Mouse (Mus musculus) forebrain, embryonic 14.5 days (tissue): ENCODE data around the gene Bhmt2. TPM values are rescaled to one million over a fixed set of nuclear protein-coding genes. Genes with fewer than 3 reads are reported as not detected.

Experiments used
- ATAC-seq: fragments of 200-750 bp; cut with Nextera tagmentation; 2 replicates; pipeline ENCODE4 v1.8.0; 2017; ENCODE audit warnings: mild to moderate bottlenecking, moderate library complexity
- DNase-seq: peaks from one replicate; pipeline ENCODE4 v3.0.0-alpha.2; 2015; ENCODE audit warnings: low spot score
- H3K27ac ChIP-seq: fragments of 300-500 bp; sonication (generic); 2 replicates; pipeline ENCODE4 v1.5.1; 2014; ENCODE audit warnings: low read depth, mild to moderate bottlenecking, control low read depth, low read length, moderate library complexity
- H3K27me3 ChIP-seq: fragments of 300-500 bp; sonication (generic); replicated peaks from 2 replicates; pipeline ENCODE4 v1.6.1; 2014; ENCODE audit warnings: low read length, control low read depth, mixed read lengths; ENCODE audit not compliant: control insufficient read depth, insufficient read depth
- H3K36me3 ChIP-seq: fragments of 300-500 bp; sonication (generic); 2 replicates; pipeline ENCODE4 v1.6.1; 2014; ENCODE audit warnings: low read length, control low read depth; ENCODE audit not compliant: control insufficient read depth, insufficient read depth
- H3K4me1 ChIP-seq: fragments of 300-500 bp; sonication (generic); 2 replicates; pipeline ENCODE4 v1.6.1; 2014; ENCODE audit warnings: antibody characterized with exemption, low read length, control low read depth; ENCODE audit not compliant: control insufficient read depth, insufficient read depth
- H3K4me2 ChIP-seq: fragments of 300-500 bp; sonication (generic); 2 replicates; pipeline ENCODE4 v1.6.1; 2014; ENCODE audit warnings: mild to moderate bottlenecking, control low read depth, low read length
- H3K4me3 ChIP-seq: fragments of 300-500 bp; sonication (generic); 2 replicates; pipeline ENCODE4 v1.5.1; 2014; ENCODE audit warnings: low read depth, low read length, control low read depth
- H3K9ac ChIP-seq: fragments of 300-500 bp; sonication (generic); 2 replicates; pipeline ENCODE4 v1.6.1; 2014; ENCODE audit warnings: mild to moderate bottlenecking, low read length, control low read depth, moderate library complexity
- H3K9me3 ChIP-seq: fragments of 300-500 bp; sonication (generic); replicated peaks from 2 replicates; pipeline ENCODE4 v1.6.1; 2016; ENCODE audit warnings: low read length, control low read depth, mixed read lengths; ENCODE audit not compliant: control insufficient read depth
- WGBS: fragments of 180-500 bp; shearing (Covaris S2); extraction: QIAGEN DNeasy Blood & Tissue Kit; methylation state at CpG from one replicate; pipeline ENCODE4 v1.1.7; 2014; 5-methylcytosine and 5-hydroxymethylcytosine counted together
- polyA plus RNA-seq: library from polyadenylated mRNA; unstranded; fragments of >200 nt; fragmentation: Nextera tagmentation; extraction: Ambion mirVana; gene quantifications from 2 replicates; pipeline ENCODE4 v1.2.1, GENCODE M21; 2014

Bhmt2 gene
- polyA plus RNA-seq, 1 experiment from 2014 or later, result not detected

- Histone ChIP-seq H3K9me3 (no peaks in the 10 kb centered on the region), H3K27ac (no peak overlapping the region), H3K36me3 (no peaks in the 10 kb centered on the region), H3K4me3 (no peak overlapping the region), H3K27me3 (no peaks in the 10 kb centered on the region), H3K9ac (no peak overlapping the region), H3K4me2 (no peak overlapping the region), H3K4me1 (no peaks in the 10 kb centered on the region)
- DNase-seq (no peak), ATAC-seq (no peak)
- WGBS, result 76% methylated on average over 1 of the region's 1 CpGs
These were observed 37.5 kb downstream of the Bhmt2 start for GRCm38 (mm10) chr13:93636561-93636960.

GRCm38 (mm10) chr13:93632927-93633326 is 41.2 kb downstream of the Bhmt2 start:
- no peak overlapping the region for H3K4me3 ChIP-seq
- no peaks in the 10 kb centered on the region for H3K4me1 ChIP-seq
- 84% methylated on average over 5 of the region's 5 CpGs for WGBS
- H3K27ac ChIP-seq, result no peak overlapping the region
- no peaks in the 10 kb centered on the region for H3K36me3 ChIP-seq
- no peak overlapping the region for H3K9ac ChIP-seq
- no peak overlapping the region for H3K4me2 ChIP-seq
- H3K9me3 ChIP-seq, result no peaks in the 10 kb centered on the region
- no peak for DNase-seq
- no peak for ATAC-seq
- no peaks in the 10 kb centered on the region for H3K27me3 ChIP-seq

- Histone ChIP-seq H3K36me3 (no peaks in the 10 kb centered on the region), H3K27ac (no peak overlapping the region), H3K9ac (no peak overlapping the region), H3K9me3 (no peaks in the 10 kb centered on the region), H3K4me1 (no peaks in the 10 kb centered on the region), H3K4me2 (no peak overlapping the region), H3K27me3 (no peaks in the 10 kb centered on the region), H3K4me3 (no peak overlapping the region)
- WGBS, result 84% methylated on average over 10 of the region's 10 CpGs
- DNase-seq (peak; percentile 32), ATAC-seq (no peak)
These were observed 43.0 kb downstream of the Bhmt2 start for GRCm38 (mm10) chr13:93630941-93631705.

DNA sequence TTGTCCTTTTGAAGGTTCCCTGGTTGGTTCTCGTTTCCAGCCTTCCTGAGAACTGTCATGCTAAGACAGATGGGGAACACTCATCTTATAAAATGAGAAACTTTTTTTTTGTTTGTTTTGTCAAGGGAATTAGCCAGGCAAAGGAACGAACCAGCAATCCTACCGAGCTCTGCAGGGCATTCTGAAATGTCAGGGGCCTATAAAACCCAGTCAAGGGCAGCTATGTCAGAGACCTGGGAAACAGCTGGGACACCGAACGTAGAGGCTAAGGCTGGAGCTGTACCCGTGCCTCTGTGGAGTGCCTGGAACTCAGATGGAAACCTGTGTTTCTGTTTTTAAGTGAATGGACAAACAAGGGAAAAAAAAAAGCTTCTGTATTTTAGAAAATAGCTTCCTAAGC is 45.2 kb downstream of the Bhmt2 start:
- H3K36me3 ChIP-seq, result no peaks in the 10 kb centered on the region
- no peaks in the 10 kb centered on the region for H3K4me1 ChIP-seq
- 17% methylated on average over 6 of the region's 6 CpGs for WGBS
- H3K4me3 ChIP-seq, result no peak overlapping the region
- no peaks in the 10 kb centered on the region for H3K9me3 ChIP-seq
- DNase-seq, result no peak
- H3K4me2 ChIP-seq, result no peak overlapping the region
- no peak for ATAC-seq
- no peak overlapping the region for H3K27ac ChIP-seq
- H3K9ac ChIP-seq, result no peak overlapping the region
- H3K27me3 ChIP-seq, result no peaks in the 10 kb centered on the region

GRCm38 (mm10) chr13:93614361-93614948 is 59.6 kb downstream of the Bhmt2 start:
- H3K27me3 ChIP-seq, result no peaks in the 10 kb centered on the region
- H3K27ac ChIP-seq, result no peak overlapping the region
- H3K9me3 ChIP-seq, result no peaks in the 10 kb centered on the region
- 50% methylated on average over 5 of the region's 6 CpGs for WGBS
- H3K4me1 ChIP-seq, result no peaks in the 10 kb centered on the region
- no peak overlapping the region for H3K9ac ChIP-seq
- DNase-seq (no peak), ATAC-seq (no peak)
- no peak overlapping the region for H3K4me2 ChIP-seq
- H3K36me3 ChIP-seq, result no peaks in the 10 kb centered on the region
- H3K4me3 ChIP-seq, result no peak overlapping the region

DNA sequence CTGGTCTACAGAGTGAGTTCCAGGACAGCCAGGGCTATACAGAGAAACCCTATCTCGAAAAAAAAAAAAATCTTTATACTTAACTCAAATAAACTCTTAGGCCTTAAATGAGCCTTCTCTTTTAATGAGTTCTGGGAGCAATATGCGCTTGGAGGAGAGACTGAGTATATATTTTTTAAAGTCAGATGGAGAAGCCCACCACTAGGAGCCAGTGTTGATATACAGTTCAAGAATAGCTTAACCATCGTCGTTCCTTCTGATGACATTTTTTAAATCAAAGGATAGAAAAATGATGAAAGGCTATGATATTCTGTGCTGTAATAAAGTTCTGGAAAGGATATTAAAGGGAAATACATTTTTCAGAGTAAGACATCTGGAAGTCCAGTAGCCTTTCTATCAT is 60.3 kb downstream of the Bhmt2 start:
- H3K27me3 ChIP-seq, result no peaks in the 10 kb centered on the region
- H3K4me1 ChIP-seq, result no peaks in the 10 kb centered on the region
- H3K4me2 ChIP-seq, result no peak overlapping the region
- no peak for ATAC-seq
- H3K36me3 ChIP-seq, result no peaks in the 10 kb centered on the region
- WGBS, result 83% methylated on average over 4 of the region's 4 CpGs
- DNase-seq, result peak; percentile 25
- H3K27ac ChIP-seq, result no peak overlapping the region
- H3K9ac ChIP-seq, result no peak overlapping the region
- H3K9me3 ChIP-seq, result no peaks in the 10 kb centered on the region
- H3K4me3 ChIP-seq, result no peak overlapping the region

DNA sequence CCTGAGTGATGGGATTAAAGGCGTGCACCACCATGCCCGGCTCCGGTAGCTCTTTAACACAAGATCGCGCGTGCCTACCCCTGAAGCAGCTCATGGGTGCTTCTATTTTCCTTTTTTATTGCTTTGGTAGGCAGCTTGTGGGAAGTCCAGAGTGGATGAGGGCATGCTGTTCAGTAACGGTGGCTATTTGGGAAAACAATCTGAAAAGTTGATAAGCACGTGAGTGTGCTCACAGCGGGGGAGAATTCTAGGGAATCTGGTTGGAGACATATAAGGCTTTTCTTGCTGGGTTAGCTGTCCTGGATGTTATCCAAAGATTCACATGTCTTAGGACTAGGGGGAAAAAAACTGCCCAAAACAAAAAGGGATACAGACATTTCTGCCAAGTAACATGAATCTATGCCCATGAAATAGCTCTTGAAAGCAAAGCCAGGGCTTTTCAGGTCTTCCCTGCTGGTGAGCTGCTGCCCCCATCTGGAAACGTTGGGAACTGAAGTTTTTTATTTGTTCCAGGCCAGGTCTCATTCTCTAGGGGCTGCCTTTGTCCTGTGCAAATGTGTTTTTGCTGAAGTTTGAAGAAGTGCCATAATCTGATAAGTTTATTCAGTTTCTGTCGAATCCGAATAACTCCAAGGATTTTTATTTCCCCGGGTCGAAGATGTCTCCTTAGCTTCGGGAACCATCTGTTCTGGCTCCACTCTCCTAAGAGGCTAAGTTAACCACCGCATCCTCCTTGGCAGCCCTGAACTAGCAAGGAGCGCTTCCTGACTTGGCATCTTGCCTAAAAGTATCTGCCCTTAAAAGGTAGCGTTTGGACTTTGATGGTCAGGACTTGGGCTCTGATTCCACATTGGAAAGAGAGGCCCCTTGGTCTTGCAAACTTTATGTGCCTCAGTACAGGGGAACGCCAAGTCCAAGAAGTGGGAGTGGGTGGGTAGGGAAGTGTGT is 61.2 kb downstream of the Bhmt2 start:
- Histone ChIP-seq H3K36me3 (no peaks in the 10 kb centered on the region), H3K4me2 (no peak overlapping the region), H3K4me1 (no peaks in the 10 kb centered on the region), H3K4me3 (no peak overlapping the region), H3K27ac (no peak overlapping the region), H3K27me3 (no peaks in the 10 kb centered on the region), H3K9ac (no peak overlapping the region), H3K9me3 (no peaks in the 10 kb centered on the region)
- 60% methylated on average over 19 of the region's 19 CpGs for WGBS
- peak; percentile 87 for ATAC-seq
- DNase-seq, result peak; percentile 89

DNA sequence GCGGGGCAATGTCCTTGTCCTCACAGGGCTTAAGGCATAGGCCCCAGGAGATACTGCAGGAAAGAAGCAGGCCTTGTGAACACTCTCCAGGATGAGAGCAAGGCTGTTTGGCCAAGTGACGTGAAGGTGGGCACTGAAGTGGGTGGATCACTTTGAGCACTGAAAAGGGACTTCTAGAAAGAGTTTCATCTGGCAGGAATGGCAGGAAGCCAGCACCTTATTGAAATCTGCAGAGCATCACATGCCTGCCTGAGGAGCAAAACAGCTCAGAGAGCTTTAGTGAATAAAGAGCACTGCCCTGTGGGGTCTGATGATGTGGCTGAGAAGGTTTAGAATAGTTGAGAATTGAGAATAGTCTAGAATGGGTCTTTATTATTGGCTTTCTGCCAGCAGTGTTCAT is 65.6 kb downstream of the Bhmt2 start:
- Histone ChIP-seq H3K4me3 (no peak overlapping the region), H3K27ac (no peak overlapping the region), H3K9me3 (no peaks in the 10 kb centered on the region), H3K4me2 (no peak overlapping the region), H3K9ac (no peak overlapping the region), H3K27me3 (no peaks in the 10 kb centered on the region), H3K36me3 (no peaks in the 10 kb centered on the region), H3K4me1 (no peaks in the 10 kb centered on the region)
- no peak for ATAC-seq
- DNase-seq, result no peak
- 70% methylated on average over 2 of the region's 2 CpGs for WGBS
